Mouse (Mus musculus): ENCODE measurements at regions not wholly inside any gene's neighbourhood (a gene's known extent, or its start where the extent isn't known, plus 50 kb on each side); places are given as distances from the start of the nearest gene placed in this dataset.

DNA sequence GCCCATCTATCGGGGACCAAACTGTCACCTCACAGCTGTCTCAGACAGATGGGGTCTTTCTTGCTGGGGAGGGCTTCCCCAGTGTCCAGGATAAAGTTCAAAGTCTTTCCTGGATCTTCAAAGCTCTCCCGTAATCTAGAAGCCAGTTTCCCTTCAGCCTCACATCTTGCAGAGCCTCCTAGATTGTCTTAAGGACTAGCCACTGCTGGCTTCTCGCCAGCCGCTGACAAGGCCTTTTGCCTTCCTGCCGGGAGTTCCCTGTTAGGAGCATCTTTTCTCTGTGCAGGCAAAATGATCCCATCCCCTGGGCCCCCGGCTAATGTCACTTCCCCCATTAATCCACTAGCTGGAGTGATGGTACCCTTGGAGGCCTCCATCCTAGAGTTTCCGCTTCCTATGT lies 103.1 kb upstream of the 1600014C23Rik start:
- Histone ChIP-seq H3K9ac (ENCODE audit: low read length) (no peak overlapping the region), H3K27me3 (ENCODE audit: control insufficient read depth, insufficient read depth, low read length) (no peaks in the 10 kb centered on the region), H3K4me2 (ENCODE audit: low read depth, low read length) (no peak overlapping the region), H3K36me3 (ENCODE audit: control insufficient read depth, insufficient read depth, low read length) (no peaks in the 10 kb centered on the region), H3K27ac (ENCODE audit: low read length) (no peak overlapping the region), H3K4me3 (replicated peaks; ENCODE audit: low read length) (no peak overlapping the region), H3K4me1 (ENCODE audit: control insufficient read depth, insufficient read depth, low read length) (peaks cover 12% of the 10 kb centered on the region), H3K9me3 (replicated peaks; ENCODE audit: control insufficient read depth, low read length) (no peaks in the 10 kb centered on the region)
- ATAC-seq (ENCODE audit: insufficient read depth, low FRiP score) = no peak
- 48% methylated on average over 7 of the region's 7 CpGs for WGBS

DNA sequence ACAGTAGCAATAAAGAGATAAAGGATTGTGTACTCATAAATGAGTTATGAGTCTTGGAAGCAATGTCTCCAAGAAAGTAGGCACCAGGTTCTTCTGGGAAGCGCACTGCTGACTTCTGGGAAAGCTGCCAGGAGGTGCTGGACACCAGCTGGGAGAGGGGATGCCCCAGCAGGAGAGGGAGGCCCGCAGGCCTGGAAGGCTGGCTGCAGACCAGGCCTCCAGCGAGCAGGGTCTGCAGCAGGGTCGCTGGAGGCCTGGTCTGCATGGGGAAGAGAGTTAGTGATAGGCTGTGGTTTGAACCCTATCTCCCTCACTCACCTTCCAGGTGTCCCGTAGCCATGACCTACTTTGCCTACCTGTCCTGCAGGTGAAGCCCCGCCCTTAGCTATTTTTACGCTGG lies 102.6 kb upstream of the 1600014C23Rik start:
- no peaks in the 10 kb centered on the region for H3K36me3 ChIP-seq (ENCODE audit: control insufficient read depth, insufficient read depth, low read length)
- H3K4me1 ChIP-seq (ENCODE audit: control insufficient read depth, insufficient read depth, low read length) = peaks cover 12% of the 10 kb centered on the region
- no peak overlapping the region for H3K4me3 ChIP-seq (replicated peaks; ENCODE audit: low read length)
- no peak overlapping the region for H3K9ac ChIP-seq (ENCODE audit: low read length)
- H3K27me3 ChIP-seq (ENCODE audit: control insufficient read depth, insufficient read depth, low read length) = no peaks in the 10 kb centered on the region
- ATAC-seq (ENCODE audit: insufficient read depth, low FRiP score) = peak; percentile 46; the same call in 1 of the 2 replicates
- 56% methylated on average over 7 of the region's 7 CpGs for WGBS
- no peak overlapping the region for H3K27ac ChIP-seq (ENCODE audit: low read length)
- H3K4me2 ChIP-seq (ENCODE audit: low read depth, low read length) = no peak overlapping the region
- peaks cover 2% of the 10 kb centered on the region for H3K9me3 ChIP-seq (replicated peaks; ENCODE audit: control insufficient read depth, low read length)

- H3K9me3 ChIP-seq (replicated peaks; ENCODE audit: control insufficient read depth, low read length) = peaks cover 9% of the 10 kb centered on the region
- no peak overlapping the region for H3K4me2 ChIP-seq (ENCODE audit: low read depth, low read length)
- H3K27ac ChIP-seq (ENCODE audit: low read length) = no peak overlapping the region
- no peak for ATAC-seq (ENCODE audit: insufficient read depth, low FRiP score)
- H3K36me3 ChIP-seq (ENCODE audit: control insufficient read depth, insufficient read depth, low read length) = no peaks in the 10 kb centered on the region
- H3K9ac ChIP-seq (ENCODE audit: low read length) = no peak overlapping the region
- no peaks in the 10 kb centered on the region for H3K27me3 ChIP-seq (ENCODE audit: control insufficient read depth, insufficient read depth, low read length)
- peaks cover 13% of the 10 kb centered on the region for H3K4me1 ChIP-seq (ENCODE audit: control insufficient read depth, insufficient read depth, low read length)
- 67% methylated on average over 10 of the region's 10 CpGs for WGBS
- H3K4me3 ChIP-seq (replicated peaks; ENCODE audit: low read length) = no peak overlapping the region
Measured at GRCm38 (mm10) chr17:45834518-45835071, 101.0 kb upstream of the 1600014C23Rik start.

DNA sequence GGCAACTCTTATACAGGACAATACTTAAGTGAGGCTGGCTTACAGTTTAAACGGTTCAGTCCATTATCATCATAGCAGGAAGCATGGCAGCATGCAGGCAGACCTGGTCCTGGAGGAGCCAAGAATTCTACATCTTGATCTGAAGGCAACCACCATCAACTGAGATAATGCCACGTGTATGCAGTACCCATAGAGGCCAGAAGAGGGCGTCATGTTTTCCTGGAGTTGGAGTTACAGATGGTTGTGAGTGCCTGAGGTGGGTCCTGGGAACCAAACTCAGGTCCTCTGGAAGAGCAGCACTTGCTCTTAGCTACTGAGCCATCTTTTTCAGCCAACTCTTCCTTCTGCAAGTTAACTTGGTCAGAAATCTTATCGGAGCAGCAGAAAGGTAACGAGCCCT lies 96.7 kb upstream of the 1600014C23Rik start:
- Histone ChIP-seq H3K4me2 (ENCODE audit: low read depth, low read length) (no peak overlapping the region), H3K4me1 (ENCODE audit: control insufficient read depth, insufficient read depth, low read length) (0 out of 2 replicates have a peak, but pooled peaks cover 2% of the 10 kb centered on the region), H3K9me3 (replicated peaks; ENCODE audit: control insufficient read depth, low read length) (peaks cover 9% of the 10 kb centered on the region), H3K27ac (ENCODE audit: low read length) (no peak overlapping the region), H3K36me3 (ENCODE audit: control insufficient read depth, insufficient read depth, low read length) (no peaks in the 10 kb centered on the region), H3K9ac (ENCODE audit: low read length) (no peak overlapping the region), H3K4me3 (replicated peaks; ENCODE audit: low read length) (no peak overlapping the region), H3K27me3 (ENCODE audit: control insufficient read depth, insufficient read depth, low read length) (no peaks in the 10 kb centered on the region)
- ATAC-seq (ENCODE audit: insufficient read depth, low FRiP score) = no peak
- WGBS = 81% methylated on average over 5 of the region's 5 CpGs

GRCm38 (mm10) chr17:45829571-45829970 lies 95.9 kb upstream of the 1600014C23Rik start:
- Histone ChIP-seq H3K4me3 (replicated peaks; ENCODE audit: low read length) (no peak overlapping the region), H3K4me1 (ENCODE audit: control insufficient read depth, insufficient read depth, low read length) (0 out of 2 replicates have a peak, but pooled peaks cover 5% of the 10 kb centered on the region), H3K27ac (ENCODE audit: low read length) (no peak overlapping the region), H3K9ac (ENCODE audit: low read length) (no peak overlapping the region), H3K36me3 (ENCODE audit: control insufficient read depth, insufficient read depth, low read length) (no peaks in the 10 kb centered on the region), H3K4me2 (ENCODE audit: low read depth, low read length) (no peak overlapping the region), H3K27me3 (ENCODE audit: control insufficient read depth, insufficient read depth, low read length) (no peaks in the 10 kb centered on the region), H3K9me3 (replicated peaks; ENCODE audit: control insufficient read depth, low read length) (peaks cover 9% of the 10 kb centered on the region)
- no peak for ATAC-seq (ENCODE audit: insufficient read depth, low FRiP score)
- WGBS = 74% methylated on average over 9 of the region's 9 CpGs

GRCm38 (mm10) chr17:45828843-45829242 lies 95.2 kb upstream of the 1600014C23Rik start:
- Histone ChIP-seq H3K36me3 (ENCODE audit: control insufficient read depth, insufficient read depth, low read length) (no peaks in the 10 kb centered on the region), H3K4me1 (ENCODE audit: control insufficient read depth, insufficient read depth, low read length) (0 out of 2 replicates have a peak, but pooled peaks cover 5% of the 10 kb centered on the region), H3K9ac (ENCODE audit: low read length) (no peak overlapping the region), H3K4me2 (ENCODE audit: low read depth, low read length) (no peak overlapping the region), H3K4me3 (replicated peaks; ENCODE audit: low read length) (no peak overlapping the region), H3K9me3 (replicated peaks; ENCODE audit: control insufficient read depth, low read length) (peaks cover 9% of the 10 kb centered on the region), H3K27me3 (ENCODE audit: control insufficient read depth, insufficient read depth, low read length) (no peaks in the 10 kb centered on the region), H3K27ac (ENCODE audit: low read length) (no peak overlapping the region)
- ATAC-seq (ENCODE audit: insufficient read depth, low FRiP score) = no peak
- WGBS = 65% methylated on average over 11 of the region's 11 CpGs

GRCm38 (mm10) chr17:45828284-45828824 lies 94.7 kb upstream of the 1600014C23Rik start:
- Histone ChIP-seq H3K4me3 (replicated peaks; ENCODE audit: low read length) (no peak overlapping the region), H3K9ac (ENCODE audit: low read length) (no peak overlapping the region), H3K4me2 (ENCODE audit: low read depth, low read length) (no peak overlapping the region), H3K4me1 (ENCODE audit: control insufficient read depth, insufficient read depth, low read length) (0 out of 2 replicates have a peak, but pooled peaks cover 5% of the 10 kb centered on the region), H3K9me3 (replicated peaks; ENCODE audit: control insufficient read depth, low read length) (peaks cover 9% of the 10 kb centered on the region), H3K27ac (ENCODE audit: low read length) (no peak overlapping the region), H3K36me3 (ENCODE audit: control insufficient read depth, insufficient read depth, low read length) (no peaks in the 10 kb centered on the region), H3K27me3 (ENCODE audit: control insufficient read depth, insufficient read depth, low read length) (no peaks in the 10 kb centered on the region)
- no peak for ATAC-seq (ENCODE audit: insufficient read depth, low FRiP score)
- 74% methylated on average over 9 of the region's 9 CpGs for WGBS

DNA sequence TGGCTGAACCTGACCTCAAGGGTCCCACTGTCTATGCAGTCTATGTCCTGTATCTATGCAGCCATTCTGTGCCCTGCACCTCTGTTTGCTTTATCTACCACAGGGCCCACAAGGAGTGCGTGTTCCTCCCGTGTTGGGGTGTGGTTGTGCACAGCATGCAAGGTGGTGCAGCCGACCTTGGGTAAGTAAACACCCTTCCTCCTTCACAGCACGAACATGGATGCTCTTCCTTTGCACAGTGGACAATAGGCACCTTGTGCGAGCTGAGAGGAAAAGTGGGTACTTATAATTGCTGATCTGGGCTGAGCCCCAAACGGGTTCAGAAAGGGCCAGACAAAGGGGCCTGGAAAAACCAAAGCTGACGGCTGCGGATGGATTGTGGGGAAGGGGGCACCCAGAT lies 91.3 kb upstream of the 1600014C23Rik start:
- Histone ChIP-seq H3K9ac (ENCODE audit: low read length) (no peak overlapping the region), H3K4me3 (replicated peaks; ENCODE audit: low read length) (no peak overlapping the region), H3K27me3 (ENCODE audit: control insufficient read depth, insufficient read depth, low read length) (no peaks in the 10 kb centered on the region), H3K4me2 (ENCODE audit: low read depth, low read length) (peak overlapping the region; percentile 10; the same call in 1 of the 2 replicates), H3K9me3 (replicated peaks; ENCODE audit: control insufficient read depth, low read length) (peaks cover under 1% of the 10 kb centered on the region; the same call in 1 of the 2 replicates), H3K36me3 (ENCODE audit: control insufficient read depth, insufficient read depth, low read length) (no peaks in the 10 kb centered on the region), H3K27ac (ENCODE audit: low read length) (no peak overlapping the region), H3K4me1 (ENCODE audit: control insufficient read depth, insufficient read depth, low read length) (0 out of 2 replicates have a peak, but pooled peaks cover 5% of the 10 kb centered on the region)
- 53% methylated on average over 8 of the region's 8 CpGs for WGBS
- ATAC-seq (ENCODE audit: insufficient read depth, low FRiP score) = peak; percentile 69; the same call in 1 of the 2 replicates

- Histone ChIP-seq H3K27ac (ENCODE audit: low read length) (no peak overlapping the region), H3K4me2 (ENCODE audit: low read depth, low read length) (no peak overlapping the region), H3K4me1 (ENCODE audit: control insufficient read depth, insufficient read depth, low read length) (0 out of 2 replicates have a peak, but pooled peaks cover 3% of the 10 kb centered on the region), H3K36me3 (ENCODE audit: control insufficient read depth, insufficient read depth, low read length) (no peaks in the 10 kb centered on the region), H3K4me3 (replicated peaks; ENCODE audit: low read length) (no peak overlapping the region), H3K9ac (ENCODE audit: low read length) (no peak overlapping the region), H3K27me3 (ENCODE audit: control insufficient read depth, insufficient read depth, low read length) (no peaks in the 10 kb centered on the region), H3K9me3 (replicated peaks; ENCODE audit: control insufficient read depth, low read length) (no peaks in the 10 kb centered on the region)
- no peak for ATAC-seq (ENCODE audit: insufficient read depth, low FRiP score)
- WGBS = 75% methylated on average over 5 of the region's 5 CpGs
Measured at GRCm38 (mm10) chr17:45823501-45823900, 89.9 kb upstream of the 1600014C23Rik start.
